Mouse (Mus musculus): Measurements from ENCODE around the gene Zfp566. TPM values are rescaled to one million over a fixed set of nuclear protein-coding genes. Genes with fewer than 3 reads are reported as not detected.
A peak's percentile ranks its signal among the peaks of the same experiment; 100 is the strongest.
"Not testable (repeated sequence)": the region's sequence is repeated elsewhere in the genome, so short reads cannot be mapped to it uniquely, and the experiment has no call there.

Zfp566 gene
- 19.3 and 20.4 TPM in 2 replicates for polyA plus RNA-seq (2015; fragmentation: Nextera tagmentation; extraction: Ambion mirVana)

- peaks cover 18% of the 10 kb centered on the region for H3K36me3 ChIP-seq
- ATAC-seq: peak; percentile 94
- H3K9me3 ChIP-seq: no peaks in the 10 kb centered on the region
- WGBS: under 1% methylated on average over 40 of the region's 40 CpGs
- H3K9ac ChIP-seq (replicated peaks): peak within 1 kb of the TSS; percentile 81
- peaks cover 36% of the 10 kb centered on the region for H3K4me1 ChIP-seq (replicated peaks)
- peak within 1 kb of the TSS; percentile 75 for H3K4me3 ChIP-seq (replicated peaks)
- peak within 1 kb of the TSS; percentile 88 for H3K27ac ChIP-seq
- H3K4me2 ChIP-seq (replicated peaks): peak within 1 kb of the TSS; percentile 87
- no peaks in the 10 kb centered on the region for H3K27me3 ChIP-seq
These were observed at the start of gene Zfp566, which contains the start of gene Gm26920 for GRCm38 (mm10) chr7:30090092-30090969. Gene Zfp566, minus strand, starts transcription at chr7:30090527. Gene Gm26920, minus strand, starts transcription at chr7:30090410.

GRCm38 (mm10) chr7:30136826-30137225, 46.5 kb upstream of the Zfp566 start:
- Histone ChIP-seq H3K27ac (no peak overlapping the region), H3K4me2 (replicated peaks) (no peak overlapping the region), H3K36me3 (peaks cover 84% of the 10 kb centered on the region), H3K9ac (replicated peaks) (no peak overlapping the region), H3K4me1 (replicated peaks) (no peaks in the 10 kb centered on the region), H3K4me3 (replicated peaks) (no peak overlapping the region), H3K9me3 (no peaks in the 10 kb centered on the region), H3K27me3 (no peaks in the 10 kb centered on the region)
- WGBS: 92% methylated on average over 10 of the region's 10 CpGs
- ATAC-seq: no peak

GRCm38 (mm10) chr7:30132396-30132795, 42.1 kb upstream of the Zfp566 start:
- 90% methylated on average over 4 of the region's 4 CpGs for WGBS
- no peak overlapping the region for H3K4me2 ChIP-seq (replicated peaks)
- H3K36me3 ChIP-seq: peaks cover 92% of the 10 kb centered on the region
- H3K4me3 ChIP-seq (replicated peaks): no peak overlapping the region
- H3K27me3 ChIP-seq: no peaks in the 10 kb centered on the region
- no peak overlapping the region for H3K9ac ChIP-seq (replicated peaks)
- no peak for ATAC-seq
- H3K9me3 ChIP-seq: no peaks in the 10 kb centered on the region
- no peaks in the 10 kb centered on the region for H3K4me1 ChIP-seq (replicated peaks)
- no peak overlapping the region for H3K27ac ChIP-seq

GRCm38 (mm10) chr7:30129900-30130299, 39.6 kb upstream of the Zfp566 start:
- Histone ChIP-seq H3K4me1 (replicated peaks) (no peaks in the 10 kb centered on the region), H3K4me2 (replicated peaks) (no peak overlapping the region), H3K27me3 (no peaks in the 10 kb centered on the region), H3K4me3 (replicated peaks) (no peak overlapping the region), H3K27ac (no peak overlapping the region), H3K9ac (replicated peaks) (no peak overlapping the region), H3K9me3 (no peaks in the 10 kb centered on the region), H3K36me3 (peaks cover 81% of the 10 kb centered on the region)
- 93% methylated on average over 8 of the region's 8 CpGs for WGBS
- no peak for ATAC-seq

- Histone ChIP-seq H3K27me3 (no peaks in the 10 kb centered on the region), H3K9ac (replicated peaks) (peak overlapping the region; percentile 81)
- ATAC-seq: no peak
These were observed 31.8 kb upstream of the Zfp566 start for GRCm38 (mm10) chr7:30122188-30122530.

GRCm38 (mm10) chr7:30121308-30122187, 31.2 kb upstream of the Zfp566 start, which contains the start of gene Zfp382:
Gene Zfp382, plus strand, starts transcription at chr7:30121942.
- WGBS: under 1% methylated on average over 61 of the region's 61 CpGs
- H3K4me3 ChIP-seq (replicated peaks): peak within 1 kb of the TSS; percentile 75
- H3K27ac ChIP-seq: peak within 1 kb of the TSS; percentile 87
- H3K9ac ChIP-seq (replicated peaks): peak within 1 kb of the TSS; percentile 81
- no peaks in the 10 kb centered on the region for H3K9me3 ChIP-seq
- H3K4me2 ChIP-seq (replicated peaks): peak within 1 kb of the TSS; percentile 69
- peaks cover 19% of the 10 kb centered on the region for H3K4me1 ChIP-seq (replicated peaks)
- peaks cover 5% of the 10 kb centered on the region; the same call in 1 of the 2 replicates for H3K36me3 ChIP-seq
- no peaks in the 10 kb centered on the region for H3K27me3 ChIP-seq
- peak; percentile 98 for ATAC-seq

More at GRCm38 (mm10) chr7:30122188-30122530, 31.8 kb upstream of the Zfp566 start:
- Histone ChIP-seq H3K9me3 (no peaks in the 10 kb centered on the region), H3K27ac (peak overlapping the region; percentile 87), H3K4me1 (replicated peaks) (peaks cover 19% of the 10 kb centered on the region), H3K4me3 (replicated peaks) (peak overlapping the region; percentile 75), H3K36me3 (peaks cover 11% of the 10 kb centered on the region), H3K4me2 (replicated peaks) (peak overlapping the region; percentile 69)
- 12% methylated on average over 15 of the region's 15 CpGs for WGBS

GRCm38 (mm10) chr7:30117935-30118334, 27.6 kb upstream of the Zfp566 start:
- H3K27me3 ChIP-seq; H3K4me2 ChIP-seq (replicated peaks); ATAC-seq; H3K9ac ChIP-seq (replicated peaks); H3K27ac ChIP-seq; H3K4me3 ChIP-seq (replicated peaks); H3K36me3 ChIP-seq: not testable (repeated sequence)
- WGBS: 92% methylated on average over 12 of the region's 12 CpGs
- Histone ChIP-seq H3K9me3 (peaks cover 12% of the 10 kb centered on the region), H3K4me1 (replicated peaks) (peaks cover 11% of the 10 kb centered on the region)

DNA sequence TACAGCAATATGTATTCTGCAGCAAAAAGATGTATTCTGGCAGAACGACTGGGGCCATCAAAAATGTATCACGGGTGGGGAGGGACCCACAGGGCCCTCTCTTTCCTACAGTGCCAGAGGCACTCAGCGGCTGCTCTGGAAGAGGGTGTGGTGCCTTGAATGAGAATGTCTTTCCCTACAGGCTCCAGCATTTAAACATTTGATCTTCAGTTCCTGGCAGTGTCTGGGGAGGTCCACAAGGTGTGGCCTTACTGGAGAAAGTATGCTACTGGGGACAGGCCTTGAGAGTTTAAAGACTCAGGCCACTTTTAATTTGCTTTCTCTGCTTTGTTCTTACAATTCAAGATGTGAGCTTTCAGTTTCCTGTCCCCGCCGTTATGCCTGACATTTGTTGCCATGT, 25.7 kb upstream of the Zfp566 start:
- no peak overlapping the region for H3K4me3 ChIP-seq (replicated peaks)
- 92% methylated on average over 5 of the region's 5 CpGs for WGBS
- H3K27me3 ChIP-seq: no peaks in the 10 kb centered on the region
- H3K4me2 ChIP-seq (replicated peaks): no peak overlapping the region
- H3K9ac ChIP-seq (replicated peaks): no peak overlapping the region
- peaks cover 1% of the 10 kb centered on the region; the same call in 1 of the 2 replicates for H3K4me1 ChIP-seq (replicated peaks)
- ATAC-seq: no peak
- peaks cover 12% of the 10 kb centered on the region for H3K9me3 ChIP-seq
- H3K27ac ChIP-seq: no peak overlapping the region
- no peaks in the 10 kb centered on the region for H3K36me3 ChIP-seq

GRCm38 (mm10) chr7:30099297-30099696, 9.0 kb upstream of the Zfp566 start:
- Histone ChIP-seq H3K4me3 (replicated peaks) (no peak overlapping the region), H3K36me3 (peaks cover 63% of the 10 kb centered on the region), H3K9me3 (peaks cover 14% of the 10 kb centered on the region), H3K4me1 (replicated peaks) (peaks cover 26% of the 10 kb centered on the region), H3K27me3 (no peaks in the 10 kb centered on the region), H3K27ac (no peak overlapping the region), H3K4me2 (replicated peaks) (no peak overlapping the region), H3K9ac (replicated peaks) (no peak overlapping the region)
- ATAC-seq: no peak
- 99% methylated on average over 13 of the region's 13 CpGs for WGBS

DNA sequence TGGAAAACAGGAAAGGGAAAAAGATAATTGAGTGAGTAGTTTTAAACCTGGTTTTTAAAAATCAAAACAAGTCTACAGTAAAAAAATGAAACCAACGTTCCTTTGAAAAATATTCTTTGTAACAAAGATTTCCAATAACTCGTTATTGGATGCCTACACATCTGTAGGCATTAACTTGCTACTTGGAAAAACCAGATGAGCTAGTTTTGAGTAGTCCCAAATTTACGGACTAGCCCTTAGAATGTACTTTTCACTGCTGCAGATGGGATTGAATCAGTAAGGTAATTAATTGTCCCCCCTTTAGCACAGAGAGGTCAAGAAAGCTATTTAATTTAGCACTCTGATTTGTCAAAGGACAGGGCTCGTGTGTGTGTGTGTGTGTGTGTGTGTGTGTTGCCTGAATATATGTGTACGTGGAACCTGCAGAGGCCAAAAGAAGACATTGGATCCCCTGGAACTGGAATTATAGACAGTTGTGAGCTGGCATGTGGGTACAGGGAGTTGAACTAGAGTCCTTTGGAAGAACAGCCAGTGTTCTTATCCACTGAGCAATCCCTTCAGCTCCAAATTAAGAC, 5.3 kb upstream of the Zfp566 start:
- Histone ChIP-seq H3K4me1 (replicated peaks) (peaks cover 31% of the 10 kb centered on the region), H3K9ac (replicated peaks) (peak overlapping the region; percentile 81)

DNA sequence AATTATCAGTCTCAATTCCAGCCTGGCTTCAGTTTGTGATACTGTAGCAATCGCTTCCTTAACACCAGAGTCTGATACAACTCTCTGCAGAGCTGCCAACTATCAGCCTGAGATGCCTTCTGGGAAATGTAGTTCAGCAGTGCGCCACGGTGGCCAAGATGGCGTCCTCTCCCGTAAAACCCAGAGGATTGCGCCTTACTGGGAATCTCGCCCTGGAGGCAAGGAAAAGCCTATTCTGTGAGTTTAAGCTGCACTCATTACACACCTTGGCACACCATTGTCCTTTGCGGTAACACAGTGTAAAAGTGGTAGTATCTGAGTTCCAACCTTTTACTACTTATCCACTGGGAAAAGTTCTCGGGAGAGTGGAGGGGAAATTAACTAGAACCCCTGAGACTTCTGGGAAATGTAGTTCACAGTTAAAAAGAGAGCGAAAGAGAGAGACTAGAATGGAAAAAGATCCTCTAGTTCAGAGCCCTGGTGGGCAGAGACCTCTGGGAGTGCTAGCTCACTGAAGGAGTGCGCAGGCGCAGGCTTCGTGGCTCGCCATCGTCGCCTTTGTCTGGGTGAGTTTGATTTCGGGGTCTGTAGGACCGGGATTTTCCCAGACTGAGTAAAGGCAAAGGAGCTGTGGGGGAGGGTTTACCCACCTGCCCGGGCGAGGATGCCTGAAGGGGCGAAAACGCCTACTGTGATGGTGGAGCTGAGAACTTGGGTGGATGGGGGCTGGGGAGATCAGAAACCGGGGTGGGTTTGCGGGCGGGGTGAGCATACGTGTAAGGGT, 4.5 kb upstream of the Zfp566 start, which contains the start of gene Zfp260:
Gene Zfp260, plus strand, starts transcription at position 132 of the 784 bp plus-strand sequence.
- peak within 1 kb of the TSS; percentile 53 for H3K4me3 ChIP-seq (replicated peaks)
- H3K27ac ChIP-seq: peak within 1 kb of the TSS; percentile 96
- H3K4me2 ChIP-seq (replicated peaks): peak within 1 kb of the TSS; percentile 76
- no peaks in the 10 kb centered on the region for H3K27me3 ChIP-seq
- peaks cover 31% of the 10 kb centered on the region for H3K4me1 ChIP-seq (replicated peaks)
- peaks cover 3% of the 10 kb centered on the region; the same call in 1 of the 2 replicates for H3K9me3 ChIP-seq
- H3K36me3 ChIP-seq: peaks cover 23% of the 10 kb centered on the region
- ATAC-seq: peak; percentile 80
- H3K9ac ChIP-seq (replicated peaks): peak within 1 kb of the TSS; percentile 81
- 1% methylated on average over 26 of the region's 26 CpGs for WGBS

More for the DNA sequence above, 5.3 kb upstream of the Zfp566 start:
- Histone ChIP-seq H3K27me3 (no peaks in the 10 kb centered on the region), H3K27ac (peak overlapping the region; percentile 96), H3K4me2 (replicated peaks) (peak overlapping the region; percentile 76), H3K9me3 (peaks cover 3% of the 10 kb centered on the region; the same call in 1 of the 2 replicates), H3K4me3 (replicated peaks) (peak overlapping the region; percentile 53), H3K36me3 (peaks cover 31% of the 10 kb centered on the region)
- ATAC-seq: no peak
- WGBS: 12% methylated on average over 5 of the region's 5 CpGs

Measured in midbrain, embryonic 13.5 days (tissue).